Mouse (Mus musculus): Measurements from ENCODE around the gene Ptprcap. TPM values are rescaled to one million over a fixed set of nuclear protein-coding genes. Genes with fewer than 3 reads are reported as not detected.
A peak's percentile ranks its signal among the peaks of the same experiment; 100 is the strongest.

The Ptprcap gene
- total RNA-seq, 2 experiments from 2014 or later = 1.2 to 1.7 TPM

GRCm38 (mm10) chr19:4150567-4151487, 2.6 kb upstream of the Ptprcap start:
- no peak for DNase-seq (ENCODE audit: extremely low spot score in 1 of 2, low spot score in 2 of 2)
- no peak for TF ChIP-seq CTCF (IDR thresholded peaks at IDR 0.05)

DNA sequence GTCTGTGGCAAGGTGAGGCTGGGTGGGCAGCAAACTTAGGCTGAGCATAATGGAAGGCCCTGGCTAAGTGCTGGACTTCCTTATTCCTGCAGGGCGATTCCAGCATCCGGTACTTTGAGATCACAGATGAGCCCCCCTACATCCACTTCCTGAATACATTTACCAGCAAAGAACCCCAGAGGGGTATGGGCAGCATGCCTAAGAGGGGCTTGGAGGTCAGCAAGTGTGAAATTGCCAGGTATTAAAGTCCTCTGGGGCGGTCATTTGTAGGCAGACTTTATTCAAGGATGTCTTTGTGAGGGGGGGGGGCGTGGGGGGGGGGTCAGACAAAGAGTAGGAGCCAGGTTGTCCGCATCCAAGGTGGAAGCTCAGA, 1.9 kb upstream of the Ptprcap start:
- intact Hi-C loops (cut with DNase I) = no loop called here
- H3K4me3 ChIP-seq = no peak overlapping the region
- TF ChIP-seq CTCF (IDR thresholded peaks at IDR 0.05) = no peak
- no peak for DNase-seq (ENCODE audit: extremely low spot score in 1 of 2, low spot score in 2 of 2)
- H3K27ac ChIP-seq = no peak overlapping the region

More at GRCm38 (mm10) chr19:4150567-4151487, 2.6 kb upstream of the Ptprcap start:
- H3K4me3 ChIP-seq = no peak overlapping the region
- H3K27ac ChIP-seq = no peak overlapping the region
- intact Hi-C loops (cut with DNase I) = no loop called here

- no peak for TF ChIP-seq CTCF (IDR thresholded peaks at IDR 0.05)
- intact Hi-C loops (cut with DNase I) = no loop called here
- no peak for DNase-seq (ENCODE audit: extremely low spot score in 1 of 2, low spot score in 2 of 2)
- H3K4me3 ChIP-seq = no peak overlapping the region
- H3K27ac ChIP-seq = no peak overlapping the region
Observed at GRCm38 (mm10) chr19:4151898-4152297, 1.5 kb upstream of the Ptprcap start.

- no peak for DNase-seq (ENCODE audit: extremely low spot score in 1 of 2, low spot score in 2 of 2)
- no peak for TF ChIP-seq CTCF (IDR thresholded peaks at IDR 0.05)
- H3K4me3 ChIP-seq = no peak overlapping the region
- H3K27ac ChIP-seq = peak overlapping the region; percentile 26; the same call in 1 of the 2 replicates
- intact Hi-C loops (cut with DNase I) = no loop called here
Observed at GRCm38 (mm10) chr19:4152445-4153231, 766 bp upstream of the Ptprcap start.

DNA sequence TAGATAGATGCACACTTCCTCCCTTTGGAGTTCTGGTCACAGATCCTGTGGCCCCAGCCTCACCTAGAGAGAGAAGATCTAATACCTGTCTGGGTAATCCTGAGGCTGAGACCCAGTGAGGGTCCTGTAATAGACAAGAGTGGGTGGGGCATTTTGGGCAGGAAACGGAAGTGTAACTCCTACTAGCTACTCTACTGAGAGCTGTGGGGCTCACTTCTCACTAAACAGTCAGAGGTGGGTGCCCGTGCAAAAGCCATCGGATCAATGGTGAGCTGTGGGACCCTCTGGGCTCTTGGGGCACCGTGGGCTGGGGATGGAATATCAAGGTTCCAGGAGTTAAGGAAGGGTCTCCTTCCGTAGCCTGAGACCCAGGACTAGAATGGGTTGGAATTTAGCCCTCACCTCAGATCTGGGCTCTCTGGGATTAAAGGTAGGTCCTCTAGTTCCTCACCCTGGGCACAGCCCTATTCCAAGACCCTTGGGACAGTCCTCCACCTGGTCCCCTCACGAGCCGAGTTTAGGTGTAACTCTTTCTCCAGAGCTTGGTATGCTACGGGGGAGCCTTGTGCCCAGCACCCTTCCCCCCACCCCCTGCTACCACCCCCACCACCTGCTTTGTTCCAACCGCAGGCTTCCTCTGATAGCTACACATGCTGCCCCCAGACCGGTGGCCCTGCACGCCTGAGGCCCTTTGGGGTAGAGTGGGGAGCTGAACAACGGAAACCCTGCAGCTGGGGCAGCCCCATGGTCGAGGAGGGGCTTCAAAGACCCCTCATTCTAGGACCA, 1.2 kb downstream of the Ptprcap start:
- no peak overlapping the region for H3K4me3 ChIP-seq
- intact Hi-C loops (cut with DNase I) = no loop called here
- no peak for TF ChIP-seq CTCF (IDR thresholded peaks at IDR 0.05)
- no peak overlapping the region for H3K27ac ChIP-seq
- DNase-seq (ENCODE audit: extremely low spot score in 1 of 2, low spot score in 2 of 2) = no peak

- TF ChIP-seq CTCF (IDR thresholded peaks at IDR 0.05) = no peak
- H3K27ac ChIP-seq = no peak overlapping the region
Observed at GRCm38 (mm10) chr19:4155223-4156072, 2.0 kb downstream of the Ptprcap start.

DNA sequence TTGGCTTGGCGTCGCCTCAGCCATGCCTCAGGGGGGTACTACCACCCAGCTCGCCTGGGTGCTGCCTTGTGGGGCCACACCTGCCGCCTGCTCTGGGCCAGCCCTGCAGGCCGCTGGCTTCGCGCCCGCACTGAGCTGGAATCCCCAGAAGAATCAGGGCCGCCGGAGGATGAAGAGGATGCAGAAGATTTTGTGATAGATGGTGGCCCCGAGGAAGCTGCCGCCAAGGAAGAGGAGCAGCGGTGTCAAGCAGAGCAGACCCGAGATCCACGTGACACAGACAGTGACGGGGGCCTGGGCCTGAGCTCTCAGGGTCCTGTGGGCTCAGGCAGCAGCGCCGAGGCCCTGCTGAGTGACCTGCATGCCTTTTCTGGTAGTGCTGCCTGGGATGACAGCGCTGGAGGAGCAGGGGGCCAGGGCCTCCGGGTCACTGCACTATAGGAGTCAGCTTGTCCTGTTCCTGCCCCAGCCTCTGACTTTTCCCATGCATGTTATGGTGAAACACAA, 2.7 kb downstream of the Ptprcap start:
- H3K27ac ChIP-seq = no peak overlapping the region
- no peak overlapping the region for H3K4me3 ChIP-seq
- no peak for TF ChIP-seq CTCF (IDR thresholded peaks at IDR 0.05)
- no peak for DNase-seq (ENCODE audit: extremely low spot score in 1 of 2, low spot score in 2 of 2)
- intact Hi-C loops (cut with DNase I) = no loop called here

More at GRCm38 (mm10) chr19:4155223-4156072, 2.0 kb downstream of the Ptprcap start:
- DNase-seq (ENCODE audit: extremely low spot score in 1 of 2, low spot score in 2 of 2) = no peak
- intact Hi-C loops (cut with DNase I) = no loop called here
- no peak overlapping the region for H3K4me3 ChIP-seq

GRCm38 (mm10) chr19:4156771-4157170, 3.4 kb downstream of the Ptprcap start:
- Histone ChIP-seq H3K27ac (no peak overlapping the region), H3K4me3 (no peak overlapping the region)
- DNase-seq (ENCODE audit: extremely low spot score in 1 of 2, low spot score in 2 of 2) = no peak
- TF ChIP-seq CTCF (IDR thresholded peaks at IDR 0.05) = no peak
- intact Hi-C loops (cut with DNase I) = no loop called here

DNA sequence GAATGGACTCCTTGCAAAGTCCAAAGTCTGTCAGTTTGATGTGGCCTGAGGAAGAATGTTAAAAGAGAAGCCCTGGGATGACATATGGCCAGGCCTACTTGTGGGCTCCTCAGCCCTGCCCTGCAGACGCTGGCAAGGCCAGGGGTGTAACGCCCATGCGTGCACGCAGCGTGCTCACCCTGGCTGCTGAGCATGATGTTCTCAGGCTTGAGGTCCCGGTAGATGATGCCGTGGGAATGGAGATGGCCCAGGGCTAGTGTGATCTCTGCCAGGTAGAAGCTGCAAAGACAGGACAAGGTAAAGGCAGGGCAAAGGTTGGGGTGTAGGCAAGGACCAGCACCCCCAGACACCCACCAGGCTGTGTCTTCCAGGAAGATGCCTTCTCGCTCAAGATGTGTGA, 5.6 kb downstream of the Ptprcap start:
- TF ChIP-seq CTCF (IDR thresholded peaks at IDR 0.05) = no peak
- no peak for DNase-seq (ENCODE audit: extremely low spot score in 1 of 2, low spot score in 2 of 2)
- intact Hi-C loops (cut with DNase I) = no loop called here
- H3K4me3 ChIP-seq = no peak overlapping the region
- no peak overlapping the region for H3K27ac ChIP-seq

DNA sequence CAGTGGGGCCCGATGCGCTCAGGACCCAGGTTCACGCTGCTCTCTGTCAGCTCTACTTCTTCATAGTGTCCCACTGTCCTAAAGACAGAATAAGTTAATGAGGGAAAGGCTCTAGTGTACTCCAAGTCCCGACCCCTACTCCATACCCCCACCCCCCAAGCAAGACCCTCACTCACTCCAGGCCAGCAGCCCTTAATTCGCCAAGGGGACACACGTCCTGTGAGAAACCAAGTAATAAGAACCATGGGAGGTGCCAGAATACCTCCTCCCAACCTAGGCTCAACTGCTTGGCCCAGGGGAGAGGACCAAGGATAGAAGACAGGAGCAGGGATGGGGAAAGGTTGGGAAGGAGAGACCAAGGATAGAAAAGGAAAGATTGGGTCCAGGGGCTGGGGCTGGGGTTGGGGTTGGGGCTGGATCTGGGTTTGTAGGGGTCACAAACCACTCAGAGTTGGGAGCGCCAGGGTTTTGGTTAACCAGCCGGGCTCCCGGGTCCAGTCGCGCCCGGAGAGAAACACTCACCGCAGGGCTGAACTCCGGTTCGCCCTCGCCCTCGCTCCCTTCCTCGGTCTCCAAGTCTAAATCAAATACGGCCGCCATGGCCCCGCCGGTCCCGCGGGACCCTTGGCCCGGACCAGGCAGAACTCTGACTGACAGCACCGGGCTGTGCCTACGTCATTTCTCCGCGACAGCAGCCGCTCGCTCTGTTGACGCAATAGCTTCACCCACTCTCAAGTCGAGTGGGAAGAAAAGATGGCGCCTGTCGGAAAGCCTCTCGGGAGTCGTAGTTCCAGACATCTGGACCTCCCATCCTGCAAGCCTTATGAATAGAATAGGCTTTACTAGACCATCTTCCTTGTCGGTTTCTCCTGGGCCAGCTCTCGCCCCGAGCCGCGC, 9.5 kb downstream of the Ptprcap start, which contains the start of gene Rps6kb2:
Gene Rps6kb2 (minus strand): TSS at position 709 of the 897 bp plus-strand sequence.
- H3K27ac ChIP-seq = peak within 1 kb of the TSS; percentile 84
- DNase-seq (ENCODE audit: extremely low spot score in 1 of 2, low spot score in 2 of 2) = peak; percentile 96
- peak within 1 kb of the TSS; percentile 76 for H3K4me3 ChIP-seq
- no peak for TF ChIP-seq CTCF (IDR thresholded peaks at IDR 0.05)
- intact Hi-C loops (cut with DNase I) = no loop called here

Measured in left cerebral cortex, adult 2 months (tissue).